Comparison of ENCODE assay signal across 21 mouse cellular contexts in genomic region chr8:12808018-12808417, GRCm38 (mm10). TPM values are rescaled to one million over a fixed set of nuclear protein-coding genes. Genes with fewer than 3 reads are reported as not detected.
DNase-seq lines count a peak whose midpoint lies in the region; ATAC-seq and TF ChIP-seq lines count a peak whose summit lies in the region.
"Had no signal": no experiment of that assay in that cellular context is flagged by ENCODE, and none has a peak within 500 bp of the region (broad histone marks: within the 10 kb centered on the region; RNA-seq: fewer than 3 reads in every experiment).

No protein-coding gene starts in this region.

- H3K4me3 ChIP-seq in hindbrain, embryonic 10.5 days, result no peak overlapping the region
- no peak overlapping the region for H3K4me3 ChIP-seq in hindbrain, postnatal 0 days (ENCODE audit: low read length)
- no peak overlapping the region for H3K4me3 ChIP-seq in stomach, embryonic 16.5 days (replicated peaks; ENCODE audit: low read length)
- no peak overlapping the region for H3K4me3 ChIP-seq in layer of hippocampus, adult 2 months
- H3K4me3 ChIP-seq: forebrain, embryonic 10.5 days; heart, embryonic 13.5 days; hindbrain, embryonic 15.5 days; limb, embryonic 13.5 days; liver, embryonic 13.5 days; midbrain, embryonic 12.5 days; neural tube, embryonic 13.5 days had no signal

- no peak overlapping the region for H3K4me2 ChIP-seq in hindbrain, postnatal 0 days (ENCODE audit: low read depth, low read length)
- no peak overlapping the region for H3K4me2 ChIP-seq in stomach, embryonic 16.5 days (ENCODE audit: low read depth, low read length)
- H3K4me2 ChIP-seq: heart, embryonic 13.5 days; hindbrain, embryonic 15.5 days; limb, embryonic 13.5 days; liver, embryonic 13.5 days; midbrain, embryonic 12.5 days; neural tube, embryonic 13.5 days had no signal

- peaks cover 48% of the 10 kb centered on the region for H3K4me1 ChIP-seq in hindbrain, embryonic 10.5 days (replicated peaks)
- H3K4me1 ChIP-seq in hindbrain, postnatal 0 days (ENCODE audit: insufficient read depth, low read length), result peaks cover 4% of the 10 kb centered on the region; the same call in 1 of the 2 replicates
- peaks cover 8% of the 10 kb centered on the region; the same call in 1 of the 2 replicates for H3K4me1 ChIP-seq in stomach, embryonic 16.5 days (ENCODE audit: control insufficient read depth, insufficient read depth, low read length)
- H3K4me1 ChIP-seq: hindbrain, embryonic 15.5 days; limb, embryonic 13.5 days; liver, embryonic 13.5 days had no signal

- WGBS in hindbrain, embryonic 10.5 days, result 79% methylated on average over 2 of the region's 2 CpGs
- WGBS in hindbrain, postnatal 0 days, result 86% methylated on average over 2 of the region's 2 CpGs
- 79% methylated on average over 2 of the region's 2 CpGs for WGBS in stomach, embryonic 16.5 days

- H3K9ac ChIP-seq in hindbrain, postnatal 0 days (replicated peaks; ENCODE audit: low read length), result no peak overlapping the region
- no peak overlapping the region for H3K9ac ChIP-seq in stomach, embryonic 16.5 days (ENCODE audit: low read length)
- H3K9ac ChIP-seq: heart, embryonic 13.5 days; hindbrain, embryonic 15.5 days; limb, embryonic 13.5 days; liver, embryonic 13.5 days; midbrain, embryonic 12.5 days; neural tube, embryonic 13.5 days had no signal

- H3K9me3 ChIP-seq in hindbrain, embryonic 10.5 days, result no peaks in the 10 kb centered on the region
- no peaks in the 10 kb centered on the region for H3K9me3 ChIP-seq in hindbrain, postnatal 0 days (ENCODE audit: low read length)
- no peaks in the 10 kb centered on the region for H3K9me3 ChIP-seq in stomach, embryonic 16.5 days (replicated peaks; ENCODE audit: control insufficient read depth, low read length)
- H3K9me3 ChIP-seq: forebrain, embryonic 10.5 days; heart, embryonic 13.5 days; hindbrain, embryonic 15.5 days; limb, embryonic 13.5 days; liver, embryonic 13.5 days; midbrain, embryonic 12.5 days; neural tube, embryonic 13.5 days had no signal

- H3K27me3 ChIP-seq in hindbrain, embryonic 10.5 days (ENCODE audit: insufficient read depth, poor library complexity, severe bottlenecking), result no peaks in the 10 kb centered on the region
- no peaks in the 10 kb centered on the region for H3K27me3 ChIP-seq in hindbrain, postnatal 0 days (ENCODE audit: insufficient read depth, low read length)
- H3K27me3 ChIP-seq in stomach, embryonic 16.5 days (ENCODE audit: control insufficient read depth, insufficient read depth, low read length), result no peaks in the 10 kb centered on the region
- H3K27me3 ChIP-seq: heart, embryonic 13.5 days; hindbrain, embryonic 15.5 days; limb, embryonic 13.5 days; midbrain, embryonic 12.5 days; neural tube, embryonic 13.5 days had no signal

- ATAC-seq in hindbrain, postnatal 0 days, result no peak
- ATAC-seq in stomach, embryonic 16.5 days (ENCODE audit: insufficient read depth, low FRiP score), result peak; percentile 39; the same call in 1 of the 2 replicates

- DNase-seq in hindbrain, embryonic 10.5 days (ENCODE audit: low spot score), result no peak
- DNase-seq in hindbrain, postnatal 0 days (ENCODE audit: low spot score), result no peak
- peak; percentile 47 for DNase-seq in gonadal fat pad, adult 2 months (ENCODE audit: low read depth)
- peak; percentile 49 for DNase-seq in lung, postnatal 14 days
- DNase-seq in spleen, postnatal 14 days (ENCODE audit: low spot score in 2 of 2), result no peak
- DNase-seq in layer of hippocampus, adult 2 months (ENCODE audit: low spot score in 2 of 2), result no peak
- DNase-seq: adrenal gland, adult 2 months; cerebellum, adult 11 months; cerebellum, postnatal 10 days; embryo, embryonic 11 days; heart, adult 11 months; kidney, adult 11 months; liver, embryonic 13.5 days had no signal

- TF ChIP-seq CTCF in hindbrain, postnatal 0 days (IDR thresholded peaks at IDR 0.05; ENCODE audit: low read depth), result no peak
- TF ChIP-seq CTCF in layer of hippocampus, adult 2 months (conservative IDR thresholded peaks at IDR 0.05), result no peak

- peak overlapping the region; percentile 29; the same call in 1 of the 2 replicates for H3K27ac ChIP-seq in hindbrain, embryonic 10.5 days
- no peak overlapping the region for H3K27ac ChIP-seq in hindbrain, postnatal 0 days
- peak overlapping the region; percentile 61; the same call in 1 of the 2 replicates for H3K27ac ChIP-seq in stomach, embryonic 16.5 days (ENCODE audit: low read length)
- H3K27ac ChIP-seq in layer of hippocampus, adult 2 months, result no peak overlapping the region
- H3K27ac ChIP-seq: forebrain, embryonic 10.5 days; heart, embryonic 13.5 days; hindbrain, embryonic 15.5 days; kidney, postnatal 0 days; limb, embryonic 13.5 days; liver, embryonic 13.5 days; midbrain, embryonic 12.5 days; neural tube, embryonic 13.5 days had no signal

- peaks cover 29% of the 10 kb centered on the region for H3K36me3 ChIP-seq in hindbrain, embryonic 10.5 days
- H3K36me3 ChIP-seq in hindbrain, postnatal 0 days (ENCODE audit: insufficient read depth, low read length), result 0 out of 2 replicates have a peak, but pooled peaks cover 16% of the 10 kb centered on the region
- H3K36me3 ChIP-seq in stomach, embryonic 16.5 days (ENCODE audit: control insufficient read depth, insufficient read depth, low read length), result 0 out of 2 replicates have a peak, but pooled peaks cover 10% of the 10 kb centered on the region
- H3K36me3 ChIP-seq: liver, embryonic 13.5 days had no signal

RNA-seq across cellular contexts. Expression of gene Atp11a, which starts 51.2 kb away (rescaled TPM):
- 8.5 and 8.8 TPM in 2 replicates for polyA plus RNA-seq in hindbrain, embryonic 10.5 days (2016; fragmentation: Nextera tagmentation; extraction: Ambion mirVana)
- total RNA-seq in hindbrain, postnatal 0 days (2014; rRNA removed), result 35.2 and 48.8 TPM in 2 replicates
- polyA plus RNA-seq in hindbrain, postnatal 0 days (2015; fragmentation: Nextera tagmentation; extraction: Ambion mirVana), result 12.5 and 12.9 TPM in 2 replicates
- 128 and 141 TPM in 2 replicates for polyA plus RNA-seq in gonadal fat pad, adult 2 months (2012; rRNA removed)
- 11.1 and 12.4 TPM in 2 replicates for polyA plus RNA-seq in stomach, embryonic 16.5 days (2015; fragmentation: Nextera tagmentation; extraction: Ambion mirVana)
- 10 to 100 TPM; 51.3 to 66.1 TPM for total RNA-seq in layer of hippocampus, adult 2 months (2021)

Comparison
In these comparisons a context has a peak if more than half of its experiments do, and no peak if none do; other contexts are left out.
1. H3K27ac ChIP-seq: peak in hindbrain, embryonic 10.5 days (single experiment) and stomach, embryonic 16.5 days (single experiment); none in hindbrain, postnatal 0 days (single experiment) and layer of hippocampus, adult 2 months (single experiment).
2. DNase-seq: peak in gonadal fat pad, adult 2 months (single experiment) and lung, postnatal 14 days (single experiment); none in hindbrain, embryonic 10.5 days (single experiment), hindbrain, postnatal 0 days (single experiment), spleen, postnatal 14 days (0 of 2) and layer of hippocampus, adult 2 months (0 of 2).